Mouse (Mus musculus): Measurements from ENCODE around the gene 5330417H12Rik. TPM values are rescaled to one million over a fixed set of nuclear protein-coding genes. Genes with fewer than 3 reads are reported as not detected.
A peak's percentile ranks its signal among the peaks of the same experiment; 100 is the strongest.

5330417H12Rik gene
- polyA plus RNA-seq, 1 experiment from 2014 or later, result 0.23 TPM

GRCm38 (mm10) chr7:107624432-107624831 lies 529 bp downstream of the 5330417H12Rik start:
- H3K4me1 ChIP-seq, result peaks cover 5% of the 10 kb centered on the region
- H3K4me2 ChIP-seq (replicated peaks), result no peak overlapping the region
- WGBS, result 57% methylated on average over 3 of the region's 3 CpGs
- no peaks in the 10 kb centered on the region for H3K36me3 ChIP-seq
- no peak overlapping the region for H3K4me3 ChIP-seq (replicated peaks)
- H3K9ac ChIP-seq, result no peak overlapping the region
- no peak overlapping the region for H3K27ac ChIP-seq (replicated peaks)
- H3K9me3 ChIP-seq (replicated peaks), result no peaks in the 10 kb centered on the region
- ATAC-seq (ENCODE audit: insufficient number of reproducible peaks, low FRiP score, low TSS enrichment, low read depth), result no peak
- H3K27me3 ChIP-seq, result no peaks in the 10 kb centered on the region

GRCm38 (mm10) chr7:107620137-107620536 lies 4.8 kb downstream of the 5330417H12Rik start:
- WGBS, result 70% methylated on average over 3 of the region's 3 CpGs
- ATAC-seq (ENCODE audit: insufficient number of reproducible peaks, low FRiP score, low TSS enrichment, low read depth), result no peak
- Histone ChIP-seq H3K4me3 (replicated peaks) (no peak overlapping the region), H3K27me3 (no peaks in the 10 kb centered on the region), H3K4me2 (replicated peaks) (no peak overlapping the region), H3K4me1 (peaks cover 18% of the 10 kb centered on the region), H3K36me3 (no peaks in the 10 kb centered on the region), H3K27ac (replicated peaks) (no peak overlapping the region), H3K9ac (no peak overlapping the region), H3K9me3 (replicated peaks) (no peaks in the 10 kb centered on the region)

GRCm38 (mm10) chr7:107619225-107619624 lies 5.7 kb downstream of the 5330417H12Rik start:
- Histone ChIP-seq H3K4me1 (peaks cover 18% of the 10 kb centered on the region), H3K36me3 (no peaks in the 10 kb centered on the region), H3K27me3 (no peaks in the 10 kb centered on the region), H3K9me3 (replicated peaks) (no peaks in the 10 kb centered on the region), H3K9ac (no peak overlapping the region), H3K4me3 (replicated peaks) (no peak overlapping the region), H3K27ac (replicated peaks) (peak overlapping the region; percentile 59), H3K4me2 (replicated peaks) (no peak overlapping the region)
- 34% methylated on average over 4 of the region's 4 CpGs for WGBS
- ATAC-seq (ENCODE audit: insufficient number of reproducible peaks, low FRiP score, low TSS enrichment, low read depth), result peak; percentile 82

GRCm38 (mm10) chr7:107618028-107618992 lies 6.7 kb downstream of the 5330417H12Rik start:
- no peaks in the 10 kb centered on the region for H3K36me3 ChIP-seq
- ATAC-seq (ENCODE audit: insufficient number of reproducible peaks, low FRiP score, low TSS enrichment, low read depth), result no peak
- H3K4me3 ChIP-seq (replicated peaks), result no peak overlapping the region
- H3K4me2 ChIP-seq (replicated peaks), result no peak overlapping the region
- H3K4me1 ChIP-seq, result peaks cover 18% of the 10 kb centered on the region
- 35% methylated on average over 10 of the region's 11 CpGs for WGBS
- no peaks in the 10 kb centered on the region for H3K9me3 ChIP-seq (replicated peaks)
- H3K27ac ChIP-seq (replicated peaks), result no peak overlapping the region
- H3K27me3 ChIP-seq, result no peaks in the 10 kb centered on the region
- H3K9ac ChIP-seq, result no peak overlapping the region

GRCm38 (mm10) chr7:107610880-107611279 lies 14.1 kb downstream of the 5330417H12Rik start:
- no peak overlapping the region for H3K4me2 ChIP-seq (replicated peaks)
- no peak overlapping the region for H3K9ac ChIP-seq
- WGBS, result 92% methylated on average over 5 of the region's 5 CpGs
- no peaks in the 10 kb centered on the region; the same call in 1 of the 2 replicates for H3K27me3 ChIP-seq
- H3K4me1 ChIP-seq, result no peaks in the 10 kb centered on the region
- no peak overlapping the region for H3K4me3 ChIP-seq (replicated peaks)
- ATAC-seq (ENCODE audit: insufficient number of reproducible peaks, low FRiP score, low TSS enrichment, low read depth), result no peak
- no peak overlapping the region for H3K27ac ChIP-seq (replicated peaks)
- H3K9me3 ChIP-seq (replicated peaks), result no peaks in the 10 kb centered on the region
- no peaks in the 10 kb centered on the region for H3K36me3 ChIP-seq

- 86% methylated on average over 2 of the region's 2 CpGs for WGBS
These were observed 15.2 kb downstream of the 5330417H12Rik start for GRCm38 (mm10) chr7:107609622-107610255.

GRCm38 (mm10) chr7:107607766-107608165 lies 17.2 kb downstream of the 5330417H12Rik start:
- H3K27ac ChIP-seq (replicated peaks), result no peak overlapping the region
- H3K9me3 ChIP-seq (replicated peaks), result no peaks in the 10 kb centered on the region
- ATAC-seq (ENCODE audit: insufficient number of reproducible peaks, low FRiP score, low TSS enrichment, low read depth), result no peak
- 94% methylated on average over 1 of the region's 1 CpGs for WGBS
- H3K9ac ChIP-seq, result no peak overlapping the region
- no peaks in the 10 kb centered on the region for H3K36me3 ChIP-seq
- H3K4me3 ChIP-seq (replicated peaks), result no peak overlapping the region
- no peaks in the 10 kb centered on the region for H3K4me1 ChIP-seq
- no peak overlapping the region for H3K4me2 ChIP-seq (replicated peaks)
- H3K27me3 ChIP-seq, result no peaks in the 10 kb centered on the region; the same call in 1 of the 2 replicates

More at GRCm38 (mm10) chr7:107609622-107610255, 15.2 kb downstream of the 5330417H12Rik start:
- no peaks in the 10 kb centered on the region; the same call in 1 of the 2 replicates for H3K27me3 ChIP-seq
- H3K27ac ChIP-seq (replicated peaks), result no peak overlapping the region
- no peak overlapping the region for H3K9ac ChIP-seq
- no peaks in the 10 kb centered on the region for H3K4me1 ChIP-seq
- no peak overlapping the region for H3K4me2 ChIP-seq (replicated peaks)
- no peaks in the 10 kb centered on the region for H3K36me3 ChIP-seq
- H3K9me3 ChIP-seq (replicated peaks), result no peaks in the 10 kb centered on the region
- no peak overlapping the region for H3K4me3 ChIP-seq (replicated peaks)
- ATAC-seq (ENCODE audit: insufficient number of reproducible peaks, low FRiP score, low TSS enrichment, low read depth), result no peak

GRCm38 (mm10) chr7:107602913-107603312 lies 22.0 kb downstream of the 5330417H12Rik start:
- H3K36me3 ChIP-seq, result no peaks in the 10 kb centered on the region
- WGBS, result 56% methylated on average over 6 of the region's 6 CpGs

GRCm38 (mm10) chr7:107602505-107602904 lies 22.5 kb downstream of the 5330417H12Rik start:
- 59% methylated on average over 4 of the region's 4 CpGs for WGBS
- no peak for ATAC-seq (ENCODE audit: insufficient number of reproducible peaks, low FRiP score, low TSS enrichment, low read depth)
- Histone ChIP-seq H3K27me3 (no peaks in the 10 kb centered on the region; the same call in 1 of the 2 replicates), H3K4me2 (replicated peaks) (no peak overlapping the region), H3K36me3 (no peaks in the 10 kb centered on the region), H3K27ac (replicated peaks) (no peak overlapping the region), H3K4me3 (replicated peaks) (no peak overlapping the region), H3K4me1 (no peaks in the 10 kb centered on the region), H3K9me3 (replicated peaks) (no peaks in the 10 kb centered on the region), H3K9ac (no peak overlapping the region)

More at GRCm38 (mm10) chr7:107602913-107603312, 22.0 kb downstream of the 5330417H12Rik start:
- H3K4me3 ChIP-seq (replicated peaks), result no peak overlapping the region
- no peaks in the 10 kb centered on the region for H3K4me1 ChIP-seq
- no peak overlapping the region for H3K4me2 ChIP-seq (replicated peaks)
- H3K9ac ChIP-seq, result no peak overlapping the region
- H3K9me3 ChIP-seq (replicated peaks), result no peaks in the 10 kb centered on the region
- no peaks in the 10 kb centered on the region; the same call in 1 of the 2 replicates for H3K27me3 ChIP-seq
- H3K27ac ChIP-seq (replicated peaks), result no peak overlapping the region
- ATAC-seq (ENCODE audit: insufficient number of reproducible peaks, low FRiP score, low TSS enrichment, low read depth), result no peak

- no peak for ATAC-seq (ENCODE audit: insufficient number of reproducible peaks, low FRiP score, low TSS enrichment, low read depth)
- no peaks in the 10 kb centered on the region for H3K36me3 ChIP-seq
- H3K9ac ChIP-seq, result no peak overlapping the region
- WGBS, result 75% methylated on average over 5 of the region's 5 CpGs
- H3K27ac ChIP-seq (replicated peaks), result no peak overlapping the region
- H3K4me1 ChIP-seq, result peaks cover under 1% of the 10 kb centered on the region; the same call in 1 of the 2 replicates
- H3K27me3 ChIP-seq, result no peaks in the 10 kb centered on the region
- no peak overlapping the region for H3K4me2 ChIP-seq (replicated peaks)
- H3K4me3 ChIP-seq (replicated peaks), result no peak overlapping the region
- no peaks in the 10 kb centered on the region for H3K9me3 ChIP-seq (replicated peaks)
These were observed 24.3 kb downstream of the 5330417H12Rik start for GRCm38 (mm10) chr7:107600651-107601050.

GRCm38 (mm10) chr7:107597956-107598355 lies 27.0 kb downstream of the 5330417H12Rik start:
- H3K4me1 ChIP-seq, result peaks cover 14% of the 10 kb centered on the region
- ATAC-seq (ENCODE audit: insufficient number of reproducible peaks, low FRiP score, low TSS enrichment, low read depth), result no peak
- WGBS, result 83% methylated on average over 3 of the region's 3 CpGs
- H3K9me3 ChIP-seq (replicated peaks), result no peaks in the 10 kb centered on the region
- no peak overlapping the region for H3K4me2 ChIP-seq (replicated peaks)
- H3K9ac ChIP-seq, result no peak overlapping the region
- H3K27ac ChIP-seq (replicated peaks), result no peak overlapping the region
- no peaks in the 10 kb centered on the region for H3K36me3 ChIP-seq
- no peaks in the 10 kb centered on the region for H3K27me3 ChIP-seq
- H3K4me3 ChIP-seq (replicated peaks), result no peak overlapping the region

Measured in embryonic facial prominence, embryonic 15.5 days (tissue).